Mouse (Mus musculus) common myeloid progenitor, adult 5-6 weeks (primary cell): ENCODE data around the gene Smad3. TPM values are rescaled to one million over a fixed set of nuclear protein-coding genes. Genes with fewer than 3 reads are reported as not detected.
A peak's percentile ranks its signal among the peaks of the same experiment; 100 is the strongest.

Source experiments
- ATAC-seq: replicated peaks from 2 replicates; pipeline ENCODE4 v1.8.0; 2016; ENCODE audit warnings: low read depth, mild to moderate bottlenecking, moderate TSS enrichment, inconsistent platforms; ENCODE audit not compliant: poor library complexity, severe bottlenecking
- total RNA-seq: library from RNA; stranded (forward); fragments of 200-1000, 187-1606 nt; gene quantifications from 2 replicates; pipeline ENCODE4 v1.2.3, GENCODE M21; 2017

Smad3 gene
- total RNA-seq, 1 experiment from 2014 or later, result 39.1 TPM

- ATAC-seq, result peak; percentile 64
Measured at GRCm38 (mm10) chr9:63610841-63611366, 146.9 kb downstream of the Smad3 start.

- ATAC-seq, result no peak
Measured at GRCm38 (mm10) chr9:63610231-63610630, 147.6 kb downstream of the Smad3 start.

GRCm38 (mm10) chr9:63609776-63610175, 148.0 kb downstream of the Smad3 start:
- no peak for ATAC-seq

GRCm38 (mm10) chr9:63609246-63609645, 148.5 kb downstream of the Smad3 start:
- no peak for ATAC-seq

- ATAC-seq, result no peak
Measured at GRCm38 (mm10) chr9:63608006-63608405, 149.8 kb downstream of the Smad3 start.

GRCm38 (mm10) chr9:63606594-63606993, 151.2 kb downstream of the Smad3 start:
- ATAC-seq, result no peak

GRCm38 (mm10) chr9:63603849-63604248, 153.9 kb downstream of the Smad3 start:
- 0 out of 2 replicates have a peak, but pooled peaks have one; percentile 1 for ATAC-seq

GRCm38 (mm10) chr9:63602043-63602939, 155.5 kb downstream of the Smad3 start, which contains the start of the genes Iqch and Aagab:
Gene Iqch (minus strand): TSS chr9:63602493.
Gene Aagab (plus strand): TSS chr9:63602660.
- peak; percentile 95 for ATAC-seq

Other genes starting within 250 kb of the Smad3 start
- gene Iqch, start 155.5 kb downstream of the Smad3 start, total RNA-seq, result 0.09 TPM in 1 of 2 replicates, not detected in the other
- 30.7 and 44.4 TPM in 2 replicates for gene Aagab, start 155.3 kb downstream of the Smad3 start, total RNA-seq